Mouse (Mus musculus): ENCODE data around the gene Dusp22.

Gene Dusp22

GRCm38 (mm10) chr13:30666537-30666936, 6.7 kb downstream of the Dusp22 start:
- CTCF ChIA-PET = no interaction called here
- POLR2A ChIA-PET = interaction anchor here in 1 of 4 experiments (0.6 to 0.9 kb wide), 2 partner anchors 12 to 1241 kb away, joined by 3 read pairs; no protein-coding TSS in a partner anchor

- ChIA-PET CTCF (no interaction called here), POLR2A (no interaction called here)
Measured at GRCm38 (mm10) chr13:30668301-30668700, 8.5 kb downstream of the Dusp22 start.

GRCm38 (mm10) chr13:30669277-30669676, 9.5 kb downstream of the Dusp22 start:
- ChIA-PET POLR2A (no interaction called here), CTCF (no interaction called here)

DNA sequence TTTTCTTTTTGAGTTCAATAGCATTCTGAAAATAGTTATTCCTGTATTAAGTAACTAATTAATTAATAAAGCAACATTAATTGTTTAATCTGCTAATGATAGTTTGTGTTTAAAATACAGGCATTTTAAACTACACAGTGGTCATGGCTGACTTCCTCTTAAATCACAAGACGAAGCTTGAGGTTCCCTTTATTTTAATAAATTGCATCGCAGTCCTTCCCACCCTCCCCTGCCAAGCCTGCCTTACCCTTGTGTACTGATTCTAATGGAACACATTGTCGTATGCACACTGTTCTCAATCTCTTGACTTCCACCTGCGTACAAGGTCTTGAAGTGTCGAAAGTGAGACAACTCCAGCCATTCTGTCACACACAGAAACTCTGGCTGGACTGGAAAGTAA, 14.1 kb downstream of the Dusp22 start:
- POLR2A ChIA-PET = no interaction called here
- CTCF ChIA-PET = interaction anchor here in 1 of 4 experiments (0.6 kb wide), 1 partner anchor 101 kb away, joined by 3 read pairs; no protein-coding TSS in a partner anchor

DNA sequence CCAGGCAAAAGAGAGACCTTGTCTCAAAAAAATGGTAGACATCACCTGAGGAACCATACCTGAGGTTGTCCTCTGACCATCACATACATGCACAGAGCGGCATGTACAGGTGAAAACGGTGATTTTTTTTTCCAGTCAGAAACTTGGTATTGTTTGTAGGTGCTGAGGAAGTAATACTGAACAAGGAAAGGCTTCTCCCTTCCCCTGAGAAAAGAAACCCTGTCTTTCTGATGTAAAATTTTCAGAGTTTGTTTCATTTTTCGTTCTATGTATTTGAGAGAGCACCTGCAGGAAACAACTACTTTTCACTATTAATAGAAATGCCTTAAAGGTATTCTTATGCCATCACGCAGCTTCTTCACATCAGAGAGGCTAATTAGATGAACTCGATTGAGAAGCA, 19.0 kb downstream of the Dusp22 start:
- ChIA-PET CTCF (no interaction called here), POLR2A (interaction anchor here in 1 of 4 experiments (1.6 kb wide), 1 partner anchor 12 kb away, joined by 3 read pairs; no protein-coding TSS in a partner anchor)

DNA sequence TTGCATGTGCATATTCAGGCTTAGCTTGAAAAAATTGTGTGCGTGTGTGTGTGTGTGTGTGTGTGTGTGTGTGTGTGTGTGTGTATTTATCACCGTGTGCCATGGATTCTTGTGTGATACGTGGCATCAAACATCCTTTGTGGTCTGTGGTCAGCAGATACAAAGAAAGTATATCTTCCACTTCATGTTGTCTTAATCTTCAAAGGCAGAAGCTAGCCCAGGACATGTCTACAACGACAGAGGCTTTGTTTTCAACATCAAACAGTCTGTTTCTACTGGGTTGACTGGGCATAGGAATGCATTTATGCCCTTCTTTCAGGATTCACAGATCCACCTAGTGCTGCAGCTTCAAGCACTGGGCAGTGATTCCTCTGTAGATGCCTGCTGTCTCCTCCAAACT, 22.1 kb downstream of the Dusp22 start:
- ChIA-PET POLR2A (interaction anchor here in 1 of 4 experiments (0.8 kb wide), 1 partner anchor 14 kb away, joined by 3 read pairs; no protein-coding TSS in a partner anchor), CTCF (no interaction called here)

DNA sequence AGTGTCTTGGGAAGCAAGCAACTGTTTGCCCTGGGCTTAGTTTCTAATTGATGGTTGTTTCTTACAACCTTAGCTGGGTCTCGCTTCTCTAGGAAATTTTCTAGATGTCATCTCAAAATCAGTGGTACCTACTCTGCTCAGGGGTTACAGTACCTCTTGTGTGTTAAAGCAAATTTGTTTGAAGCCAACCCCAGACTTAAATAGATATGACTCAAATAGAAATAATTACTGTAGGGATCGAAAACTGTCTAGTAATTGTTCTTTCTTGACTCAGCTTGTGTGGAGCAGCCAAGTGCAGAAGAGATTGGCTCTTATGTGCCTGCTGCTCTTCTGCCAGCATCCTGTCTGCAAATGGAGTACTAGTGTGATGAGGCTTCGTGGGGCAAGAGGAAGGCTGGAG, 22.5 kb downstream of the Dusp22 start:
- POLR2A ChIA-PET = interaction anchor here in 1 of 4 experiments (0.8 kb wide), 1 partner anchor 14 kb away, joined by 3 read pairs; no protein-coding TSS in a partner anchor
- CTCF ChIA-PET = no interaction called here

- POLR2A ChIA-PET = no interaction called here
- CTCF ChIA-PET = no interaction called here
Measured at GRCm38 (mm10) chr13:30684614-30685122, 24.9 kb downstream of the Dusp22 start.

GRCm38 (mm10) chr13:30685957-30686356, 26.2 kb downstream of the Dusp22 start:
- CTCF ChIA-PET = no interaction called here
- POLR2A ChIA-PET = no interaction called here

GRCm38 (mm10) chr13:30688035-30688616, 28.3 kb downstream of the Dusp22 start:
- POLR2A ChIA-PET = no interaction called here
- CTCF ChIA-PET = no interaction called here

- ChIA-PET POLR2A (interaction anchor here in 1 of 4 experiments (1.0 kb wide), 1 partner anchor 11 kb away, joined by 5 read pairs; no protein-coding TSS in a partner anchor), CTCF (interaction anchor here in 1 of 4 experiments (0.6 kb wide), 1 partner anchor 1594 kb away, joined by 6 read pairs; no protein-coding TSS in a partner anchor)
Measured at GRCm38 (mm10) chr13:30689475-30689874, 29.7 kb downstream of the Dusp22 start.

DNA sequence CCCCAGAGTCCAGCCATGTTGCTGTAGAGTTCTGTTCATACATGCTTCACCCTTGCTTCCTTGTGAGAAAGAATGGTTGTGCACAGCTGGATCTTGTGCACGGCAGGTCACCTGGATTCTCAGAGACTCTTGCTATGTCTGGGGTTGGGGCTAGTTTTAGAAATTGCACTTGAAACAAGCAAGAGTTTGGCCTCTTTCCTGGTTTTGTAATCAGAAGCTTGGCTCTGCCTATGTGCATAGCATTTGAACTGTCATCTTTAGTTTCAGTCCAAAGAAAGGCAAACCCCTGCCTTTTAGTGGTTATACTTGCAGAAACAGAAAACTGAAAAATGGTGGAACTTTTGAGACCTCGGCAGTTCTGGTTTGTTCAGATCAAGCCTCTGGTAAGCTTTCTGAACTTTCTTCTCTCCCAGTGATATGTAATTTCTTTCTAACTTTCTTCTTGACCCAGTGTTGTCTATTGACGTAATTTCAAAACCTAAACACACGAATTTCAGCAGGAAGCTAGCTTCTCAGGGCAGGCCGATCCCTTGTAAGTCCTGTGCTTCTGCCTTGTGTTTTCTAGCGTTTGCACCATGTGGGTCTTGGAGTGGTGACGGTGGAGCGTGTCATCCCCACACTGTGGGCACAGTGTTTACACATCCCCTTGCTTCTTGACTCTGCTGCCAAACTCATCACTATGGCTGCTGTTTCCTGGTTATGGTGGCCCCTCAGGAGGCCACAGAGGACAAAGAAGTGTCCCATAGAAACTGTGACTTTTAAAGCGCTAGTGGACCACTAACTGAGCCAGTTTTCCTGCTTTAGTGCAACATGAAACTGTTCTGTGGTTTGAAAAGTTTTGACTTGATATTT, 31.9 kb downstream of the Dusp22 start:
- ChIA-PET POLR2A (interaction anchor here in 1 of 4 experiments (0.6 kb wide), 1 partner anchor 14 kb away, joined by 4 read pairs; no protein-coding TSS in a partner anchor), CTCF (no interaction called here)

DNA sequence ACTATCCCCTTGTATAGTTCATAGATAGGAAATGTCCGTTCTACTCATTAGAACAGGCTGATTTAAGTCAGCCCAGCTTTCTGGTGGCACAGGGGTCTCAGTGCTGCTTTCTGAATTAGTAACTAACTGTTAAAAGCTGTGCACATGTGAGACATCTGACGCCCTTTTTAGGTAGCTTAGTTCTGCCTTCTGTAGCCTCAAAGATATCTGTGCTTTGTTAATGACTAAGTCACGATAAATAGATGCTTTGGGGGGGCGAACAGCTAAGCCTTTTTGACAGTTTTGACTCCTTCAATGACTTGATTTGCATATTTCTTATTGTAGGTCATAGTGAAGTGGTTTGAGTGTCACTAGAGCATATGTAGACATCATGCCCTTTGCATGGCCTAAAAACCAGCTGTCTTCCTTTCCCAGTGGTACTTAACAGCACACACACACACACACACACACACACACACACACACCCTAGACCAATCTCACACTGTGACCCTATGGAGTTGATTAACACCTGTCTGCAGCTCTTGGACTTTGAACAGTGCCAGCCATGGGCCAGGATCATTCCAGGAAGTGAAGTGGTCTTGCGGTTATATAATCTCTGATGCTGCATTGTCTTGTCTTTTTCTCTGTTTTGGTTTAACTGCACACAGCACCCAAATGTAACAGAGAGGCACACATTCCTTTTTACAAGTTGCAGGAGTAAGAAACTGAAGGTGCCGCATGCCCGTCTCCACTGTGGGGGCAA, 33.0 kb downstream of the Dusp22 start:
- POLR2A ChIA-PET = no interaction called here

DNA sequence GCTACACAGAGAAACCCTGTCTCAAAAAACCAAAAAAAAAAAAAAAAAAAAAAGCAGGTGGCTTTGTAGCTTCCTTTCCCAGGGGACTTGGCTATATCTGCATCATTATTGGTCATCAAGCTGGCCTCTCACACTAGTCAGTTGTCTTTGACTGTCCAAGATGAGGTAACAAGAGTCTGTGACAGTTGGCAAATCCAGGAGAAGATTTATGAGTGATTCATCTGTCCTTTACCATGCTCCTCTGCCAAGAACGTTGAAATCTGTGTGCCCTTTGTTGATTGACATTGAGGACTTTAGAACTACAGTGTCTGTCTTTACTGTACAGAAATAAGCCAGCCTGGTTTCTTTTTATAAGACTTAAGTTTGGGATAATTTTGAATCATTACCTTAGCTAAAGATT, 35.4 kb downstream of the Dusp22 start:
- ChIA-PET POLR2A (interaction anchor here in 2 of 4 experiments (0.7 to 1.0 kb wide), 2 partner anchors 13 to 68 kb away, joined by 3 read pairs; no protein-coding TSS in a partner anchor), CTCF (no interaction called here)

More for the DNA sequence above, 33.0 kb downstream of the Dusp22 start:
- CTCF ChIA-PET = no interaction called here

DNA sequence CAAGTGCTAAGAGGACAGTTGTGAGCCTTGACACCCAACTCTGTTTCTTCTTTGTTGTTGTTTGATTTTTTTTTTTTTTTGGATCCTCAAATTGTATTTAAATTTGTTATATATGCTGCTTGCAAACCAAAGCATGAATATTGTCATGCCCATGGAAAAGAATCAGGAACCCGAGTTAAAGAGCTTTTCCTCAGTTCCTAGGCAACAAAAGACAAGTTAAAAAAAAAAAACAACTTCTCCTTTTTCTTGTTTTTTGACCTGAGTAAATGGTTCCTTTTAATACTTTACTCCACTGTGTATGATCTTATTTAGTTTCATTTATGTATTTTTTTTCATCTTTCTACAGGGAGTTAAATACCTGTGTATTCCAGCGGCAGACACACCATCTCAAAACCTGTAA, 36.1 kb downstream of the Dusp22 start:
- ChIA-PET POLR2A (interaction anchor here in 3 of 4 experiments (0.7 to 1.0 kb wide), 3 partner anchors 14 to 1115 kb away, joined by 3 read pairs; no protein-coding TSS in a partner anchor), CTCF (no interaction called here)

DNA sequence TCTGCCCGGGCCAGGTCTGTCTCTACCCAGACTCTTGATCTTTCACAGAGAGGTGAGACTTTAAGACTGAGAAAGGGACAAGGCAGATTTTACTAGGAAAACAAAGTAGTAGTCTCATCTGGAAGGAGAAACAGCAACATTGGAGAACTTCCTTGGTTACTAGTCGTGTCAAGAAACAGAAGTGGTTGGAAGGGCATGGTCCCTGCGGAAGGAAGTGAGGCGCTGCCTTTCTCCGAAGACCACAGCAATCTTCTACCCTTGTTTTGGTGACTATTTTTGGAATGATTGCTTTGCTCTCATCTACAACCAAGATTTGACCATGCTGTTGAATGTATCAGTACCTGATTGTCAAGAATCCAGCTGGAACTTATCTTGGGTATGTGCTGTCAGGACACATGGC, 38.1 kb downstream of the Dusp22 start:
- CTCF ChIA-PET = no interaction called here

DNA sequence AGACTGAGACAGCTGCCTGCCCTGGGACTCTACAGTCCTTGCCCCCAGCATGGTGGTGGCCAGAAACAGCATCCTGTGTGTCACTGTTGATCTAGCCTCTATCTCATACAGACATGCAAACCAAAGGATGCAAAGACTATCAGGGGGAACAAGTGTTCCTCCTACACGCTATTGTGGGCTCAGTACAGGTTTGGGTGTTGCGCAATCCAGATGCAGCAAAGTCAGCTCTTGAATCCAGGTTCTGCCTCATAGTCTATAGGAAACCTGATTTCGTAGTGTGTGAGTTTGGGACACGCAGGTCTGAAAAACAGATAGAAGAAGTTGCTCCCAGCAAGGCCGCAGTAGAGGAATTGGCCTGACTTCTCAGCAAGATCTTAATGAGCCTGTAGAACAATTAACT, 42.9 kb downstream of the Dusp22 start:
- POLR2A ChIA-PET = no interaction called here
- CTCF ChIA-PET = no interaction called here

More for the DNA sequence above, 38.1 kb downstream of the Dusp22 start:
- POLR2A ChIA-PET = interaction anchor here in 1 of 4 experiments (0.6 kb wide), 1 partner anchor 98 kb away, joined by 3 read pairs; no protein-coding TSS in a partner anchor

GRCm38 (mm10) chr13:30704246-30705095, 44.7 kb downstream of the Dusp22 start:
- POLR2A ChIA-PET = interaction anchor here in 1 of 4 experiments (0.7 kb wide), 1 partner anchor 13 kb away, joined by 4 read pairs; no protein-coding TSS in a partner anchor

More at GRCm38 (mm10) chr13:30704246-30705095, 44.7 kb downstream of the Dusp22 start:
- CTCF ChIA-PET = no interaction called here

All from embryonic stem cell, embryonic (primary cell).